Mouse (Mus musculus): ENCODE results near the gene Lurap1l. TPM values are rescaled to one million over a fixed set of nuclear protein-coding genes. Genes with fewer than 3 reads are reported as not detected.
A peak's percentile ranks its signal among the peaks of the same experiment; 100 is the strongest.
"Not testable (repeated sequence)": the region's sequence is repeated elsewhere in the genome, so short reads cannot be mapped to it uniquely, and the experiment has no call there.

Gene Lurap1l
- polyA plus RNA-seq, 1 experiment from 2014 or later: 7.1 TPM

DNA sequence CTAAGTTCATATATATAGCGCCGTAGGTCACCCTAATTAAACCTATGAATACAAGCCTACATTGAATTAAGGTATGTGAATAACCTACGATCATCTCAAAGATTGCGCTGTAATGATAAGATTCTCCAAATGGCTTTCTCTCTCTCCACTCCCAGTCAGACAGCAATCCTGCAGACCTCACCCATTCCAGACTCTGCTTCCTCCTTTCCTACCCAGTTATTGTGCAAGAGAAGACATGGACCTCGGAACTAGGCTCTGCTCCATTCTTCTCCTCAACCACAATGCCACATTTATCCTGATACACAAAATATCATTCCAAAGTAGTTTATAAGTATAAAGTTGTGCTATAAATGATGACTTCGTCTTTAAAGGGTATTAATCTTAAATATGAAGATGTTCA is 19.4 kb upstream of the Lurap1l start:
- Histone ChIP-seq H3K4me1 (peaks cover 5% of the 10 kb centered on the region), H3K9me3 (no peaks in the 10 kb centered on the region), H3K4me3 (no peak overlapping the region), H3K9ac (no peak overlapping the region), H3K36me3 (no peaks in the 10 kb centered on the region), H3K27me3 (no peaks in the 10 kb centered on the region), H3K4me2 (no peak overlapping the region), H3K27ac (no peak overlapping the region)
- ATAC-seq (ENCODE audit: insufficient number of reproducible peaks, insufficient read depth, low FRiP score, low TSS enrichment, low read depth): no peak
- WGBS: 94% methylated on average over 6 of the region's 6 CpGs

- Histone ChIP-seq H3K36me3 (no peaks in the 10 kb centered on the region), H3K9ac (no peak overlapping the region), H3K9me3 (no peaks in the 10 kb centered on the region), H3K4me2 (no peak overlapping the region), H3K4me3 (no peak overlapping the region), H3K27me3 (no peaks in the 10 kb centered on the region), H3K4me1 (peaks cover 5% of the 10 kb centered on the region), H3K27ac (no peak overlapping the region)
- ATAC-seq (ENCODE audit: insufficient number of reproducible peaks, insufficient read depth, low FRiP score, low TSS enrichment, low read depth): no peak
- WGBS: 57% methylated on average over 4 of the region's 4 CpGs
Observed at GRCm38 (mm10) chr4:80895278-80895894, 15.1 kb upstream of the Lurap1l start.

DNA sequence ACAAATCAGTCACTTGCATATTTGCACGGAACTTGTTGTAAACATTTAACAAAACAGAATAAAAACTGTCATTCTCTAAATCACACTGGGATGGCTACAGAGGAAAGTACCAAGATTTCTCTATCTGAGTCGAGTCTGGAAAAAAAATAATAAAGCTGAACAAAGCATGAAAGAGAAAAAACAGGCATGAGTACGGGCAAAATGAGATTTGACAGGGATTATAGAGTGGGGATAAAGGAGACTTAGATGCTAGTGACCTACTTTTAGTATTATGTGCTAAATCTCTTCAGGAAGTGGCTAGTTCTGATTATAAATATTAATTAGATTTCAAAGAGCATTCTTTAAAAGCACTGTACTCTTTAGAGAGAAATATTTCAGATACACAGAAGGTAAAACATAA is 3.7 kb upstream of the Lurap1l start:
- 66% methylated on average over 3 of the region's 3 CpGs for WGBS
- Histone ChIP-seq H3K9ac (no peak overlapping the region), H3K36me3 (no peaks in the 10 kb centered on the region), H3K9me3 (no peaks in the 10 kb centered on the region), H3K27me3 (no peaks in the 10 kb centered on the region; the same call in 1 of the 2 replicates), H3K4me2 (no peak overlapping the region), H3K4me3 (no peak overlapping the region), H3K27ac (no peak overlapping the region), H3K4me1 (no peaks in the 10 kb centered on the region)
- no peak for ATAC-seq (ENCODE audit: insufficient number of reproducible peaks, insufficient read depth, low FRiP score, low TSS enrichment, low read depth)

DNA sequence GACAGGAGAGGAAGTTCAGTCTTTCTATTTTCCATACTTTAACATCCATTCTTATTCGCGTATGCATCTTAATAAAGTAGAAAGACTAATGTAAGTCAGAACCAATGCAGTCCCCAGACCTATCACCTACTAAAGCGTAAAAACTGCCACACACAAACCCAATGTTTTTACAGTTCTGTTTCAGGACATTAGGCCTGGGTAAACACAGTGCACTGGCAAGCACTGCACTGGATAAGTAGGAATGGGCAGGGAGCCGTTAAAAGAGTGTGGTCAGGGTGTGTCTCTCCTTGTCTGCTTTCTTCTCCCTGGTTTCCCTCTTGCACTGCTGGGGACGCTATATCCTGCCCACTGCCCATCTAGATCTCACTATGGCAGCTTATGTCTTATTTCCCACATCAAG is 2.5 kb upstream of the Lurap1l start:
- Histone ChIP-seq H3K36me3 (no peaks in the 10 kb centered on the region), H3K4me3 (no peak overlapping the region), H3K4me1 (peaks cover 5% of the 10 kb centered on the region; the same call in 1 of the 2 replicates), H3K27me3 (no peaks in the 10 kb centered on the region; the same call in 1 of the 2 replicates), H3K9me3 (no peaks in the 10 kb centered on the region), H3K9ac (no peak overlapping the region), H3K4me2 (no peak overlapping the region), H3K27ac (no peak overlapping the region)
- ATAC-seq (ENCODE audit: insufficient number of reproducible peaks, insufficient read depth, low FRiP score, low TSS enrichment, low read depth): no peak
- 85% methylated on average over 5 of the region's 5 CpGs for WGBS

DNA sequence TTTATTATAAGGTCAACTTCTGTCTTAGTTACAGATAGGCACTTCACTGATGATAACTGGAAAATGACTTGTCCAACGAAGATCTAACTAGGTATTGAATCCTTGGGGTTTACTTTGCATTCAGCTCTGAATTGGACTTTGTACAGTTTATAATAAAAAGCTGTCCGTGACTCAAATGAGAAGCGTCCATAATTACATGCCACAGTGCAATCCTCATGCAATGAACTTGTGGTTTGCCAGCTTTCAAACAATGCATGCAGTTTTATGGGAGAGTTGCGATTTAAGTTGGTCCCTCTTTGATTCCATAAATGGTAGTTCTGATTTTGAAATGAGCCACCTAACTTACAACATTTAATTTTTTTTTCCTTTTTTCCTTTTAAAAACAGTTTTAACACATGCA is 1.5 kb upstream of the Lurap1l start:
- no peak overlapping the region for H3K27ac ChIP-seq
- H3K27me3 ChIP-seq: no peaks in the 10 kb centered on the region; the same call in 1 of the 2 replicates
- WGBS: 66% methylated on average over 4 of the region's 4 CpGs
- H3K9ac ChIP-seq: no peak overlapping the region
- H3K9me3 ChIP-seq: no peaks in the 10 kb centered on the region
- H3K4me1 ChIP-seq: peaks cover 5% of the 10 kb centered on the region; the same call in 1 of the 2 replicates
- no peak overlapping the region for H3K4me2 ChIP-seq
- no peaks in the 10 kb centered on the region for H3K36me3 ChIP-seq
- H3K4me3 ChIP-seq: no peak overlapping the region
- no peak for ATAC-seq (ENCODE audit: insufficient number of reproducible peaks, insufficient read depth, low FRiP score, low TSS enrichment, low read depth)

DNA sequence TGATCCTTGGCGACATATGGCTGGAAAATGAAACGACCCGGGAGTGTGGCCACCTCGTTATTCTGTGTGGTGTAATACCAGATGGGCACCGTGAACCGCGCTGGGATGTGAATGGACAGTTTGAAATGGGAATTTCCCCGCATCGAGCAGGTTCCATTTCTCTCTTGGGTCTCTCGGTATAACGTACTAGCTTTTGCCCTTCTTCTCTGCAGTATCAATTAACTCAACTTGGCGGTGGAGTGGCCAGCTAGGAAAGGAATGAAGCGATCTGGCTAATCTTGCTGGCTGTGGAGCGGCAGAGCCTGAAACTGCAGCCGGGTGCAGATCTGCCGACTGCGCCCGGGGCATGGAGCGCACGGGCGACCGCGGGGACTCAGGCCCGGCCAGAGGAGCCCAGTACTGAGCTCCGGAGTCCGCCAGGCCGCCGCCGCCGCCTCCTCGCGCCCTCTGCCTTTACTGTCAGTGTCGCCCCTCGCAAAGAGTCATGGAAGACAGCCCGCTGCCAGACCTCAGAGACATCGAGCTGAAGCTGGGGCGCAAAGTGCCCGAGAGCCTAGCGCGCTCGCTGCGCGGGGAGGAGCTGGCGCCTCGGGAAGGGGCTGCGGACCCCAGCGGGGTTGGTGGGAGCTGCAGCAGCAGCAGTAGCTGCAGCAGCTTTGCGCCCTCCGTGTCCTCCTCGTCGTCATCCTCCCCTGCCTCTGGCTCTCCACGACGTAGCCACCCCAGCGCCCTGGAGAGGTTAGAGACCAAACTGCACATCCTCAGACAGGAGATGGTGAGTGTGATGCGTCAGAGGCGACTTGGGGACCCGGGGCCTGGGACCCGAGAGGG is 640 bp downstream of the Lurap1l start:
- WGBS: under 1% methylated on average over 57 of the region's 58 CpGs
- peak overlapping the region; percentile 79 for H3K9ac ChIP-seq
- no peaks in the 10 kb centered on the region; the same call in 1 of the 2 replicates for H3K27me3 ChIP-seq
- peaks cover 5% of the 10 kb centered on the region; the same call in 1 of the 2 replicates for H3K4me1 ChIP-seq
- H3K4me2 ChIP-seq: peak overlapping the region; percentile 96
- H3K27ac ChIP-seq: peak overlapping the region; percentile 72
- peak overlapping the region; percentile 74 for H3K4me3 ChIP-seq
- ATAC-seq (ENCODE audit: insufficient number of reproducible peaks, insufficient read depth, low FRiP score, low TSS enrichment, low read depth): peak; percentile 48; the same call in 1 of the 2 replicates
- H3K36me3 ChIP-seq: no peaks in the 10 kb centered on the region
- H3K9me3 ChIP-seq: no peaks in the 10 kb centered on the region

GRCm38 (mm10) chr4:80911706-80912540 is 1.5 kb downstream of the Lurap1l start:
- H3K9ac ChIP-seq: peak overlapping the region; percentile 79
- H3K4me3 ChIP-seq: peak overlapping the region; percentile 74
- peak overlapping the region; percentile 72 for H3K27ac ChIP-seq
- H3K9me3 ChIP-seq: no peaks in the 10 kb centered on the region
- ATAC-seq (ENCODE audit: insufficient number of reproducible peaks, insufficient read depth, low FRiP score, low TSS enrichment, low read depth): peak; percentile 82
- no peaks in the 10 kb centered on the region for H3K36me3 ChIP-seq
- peak overlapping the region; percentile 96 for H3K4me2 ChIP-seq
- H3K27me3 ChIP-seq: no peaks in the 10 kb centered on the region; the same call in 1 of the 2 replicates
- H3K4me1 ChIP-seq: peaks cover 5% of the 10 kb centered on the region; the same call in 1 of the 2 replicates
- 1% methylated on average over 26 of the region's 27 CpGs for WGBS

GRCm38 (mm10) chr4:80915211-80915610 is 4.8 kb downstream of the Lurap1l start:
- no peak overlapping the region for H3K9ac ChIP-seq
- WGBS: 60% methylated on average over 2 of the region's 2 CpGs
- H3K27ac ChIP-seq: no peak overlapping the region
- H3K36me3 ChIP-seq: no peaks in the 10 kb centered on the region
- H3K4me2 ChIP-seq: no peak overlapping the region
- H3K4me3 ChIP-seq: no peak overlapping the region
- peaks cover 5% of the 10 kb centered on the region; the same call in 1 of the 2 replicates for H3K4me1 ChIP-seq
- no peak for ATAC-seq (ENCODE audit: insufficient number of reproducible peaks, insufficient read depth, low FRiP score, low TSS enrichment, low read depth)
- H3K9me3 ChIP-seq: no peaks in the 10 kb centered on the region
- no peaks in the 10 kb centered on the region for H3K27me3 ChIP-seq

GRCm38 (mm10) chr4:80916695-80917094 is 6.2 kb downstream of the Lurap1l start:
- H3K9me3 ChIP-seq: no peaks in the 10 kb centered on the region
- no peak overlapping the region for H3K4me3 ChIP-seq
- H3K27ac ChIP-seq: no peak overlapping the region
- H3K36me3 ChIP-seq: no peaks in the 10 kb centered on the region
- peaks cover 5% of the 10 kb centered on the region; the same call in 1 of the 2 replicates for H3K4me1 ChIP-seq
- WGBS: 73% methylated on average over 3 of the region's 3 CpGs
- H3K4me2 ChIP-seq: no peak overlapping the region
- H3K27me3 ChIP-seq: no peaks in the 10 kb centered on the region
- no peak overlapping the region for H3K9ac ChIP-seq
- ATAC-seq (ENCODE audit: insufficient number of reproducible peaks, insufficient read depth, low FRiP score, low TSS enrichment, low read depth): no peak

- H3K27me3 ChIP-seq; H3K36me3 ChIP-seq; H3K4me3 ChIP-seq; H3K9me3 ChIP-seq; H3K4me1 ChIP-seq; H3K27ac ChIP-seq; H3K4me2 ChIP-seq; H3K9ac ChIP-seq; ATAC-seq (ENCODE audit: insufficient number of reproducible peaks, insufficient read depth, low FRiP score, low TSS enrichment, low read depth): not testable (repeated sequence)
- 70% methylated on average over 1 of the region's 1 CpGs for WGBS
Observed at GRCm38 (mm10) chr4:80917128-80917527, 6.7 kb downstream of the Lurap1l start.

DNA sequence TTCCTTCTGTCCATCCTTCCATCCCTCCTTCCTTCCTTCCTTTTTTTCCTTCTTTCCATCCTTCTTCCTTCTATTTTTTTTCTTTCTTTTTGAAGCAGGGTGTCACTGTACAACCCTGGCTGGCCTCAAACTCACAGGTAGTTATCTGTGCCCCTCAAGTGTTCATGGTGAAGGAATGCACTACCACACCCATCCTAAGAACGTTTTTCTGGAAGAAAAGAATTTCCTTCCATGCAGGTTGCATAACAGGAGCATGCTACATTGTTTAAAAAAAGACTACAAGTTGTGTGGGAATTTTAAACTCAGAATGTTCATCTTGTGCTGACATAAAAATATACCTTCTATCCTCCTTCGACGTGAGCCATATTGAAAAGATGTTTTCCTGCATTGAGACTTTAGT is 7.4 kb downstream of the Lurap1l start:
- Histone ChIP-seq H3K4me2 (no peak overlapping the region), H3K9me3 (no peaks in the 10 kb centered on the region), H3K36me3 (no peaks in the 10 kb centered on the region), H3K9ac (no peak overlapping the region), H3K4me1 (no peaks in the 10 kb centered on the region), H3K27ac (no peak overlapping the region), H3K4me3 (no peak overlapping the region), H3K27me3 (no peaks in the 10 kb centered on the region)
- no peak for ATAC-seq (ENCODE audit: insufficient number of reproducible peaks, insufficient read depth, low FRiP score, low TSS enrichment, low read depth)
- 76% methylated on average over 3 of the region's 3 CpGs for WGBS

Measured in embryonic facial prominence, embryonic 13.5 days (tissue).